Mouse (Mus musculus): Measurements from ENCODE around the gene Cst3. TPM values are rescaled to one million over a fixed set of nuclear protein-coding genes. Genes with fewer than 3 reads are reported as not detected.
A peak's percentile ranks its signal among the peaks of the same experiment; 100 is the strongest.

Gene Cst3
- total RNA-seq, 2 experiments from 2014 or later = 558 to 614 TPM

GRCm38 (mm10) chr2:148857506-148857905 is 18.0 kb downstream of the Cst3 start:
- DNase-seq (ENCODE audit: low spot score in 2 of 2) = no peak

DNA sequence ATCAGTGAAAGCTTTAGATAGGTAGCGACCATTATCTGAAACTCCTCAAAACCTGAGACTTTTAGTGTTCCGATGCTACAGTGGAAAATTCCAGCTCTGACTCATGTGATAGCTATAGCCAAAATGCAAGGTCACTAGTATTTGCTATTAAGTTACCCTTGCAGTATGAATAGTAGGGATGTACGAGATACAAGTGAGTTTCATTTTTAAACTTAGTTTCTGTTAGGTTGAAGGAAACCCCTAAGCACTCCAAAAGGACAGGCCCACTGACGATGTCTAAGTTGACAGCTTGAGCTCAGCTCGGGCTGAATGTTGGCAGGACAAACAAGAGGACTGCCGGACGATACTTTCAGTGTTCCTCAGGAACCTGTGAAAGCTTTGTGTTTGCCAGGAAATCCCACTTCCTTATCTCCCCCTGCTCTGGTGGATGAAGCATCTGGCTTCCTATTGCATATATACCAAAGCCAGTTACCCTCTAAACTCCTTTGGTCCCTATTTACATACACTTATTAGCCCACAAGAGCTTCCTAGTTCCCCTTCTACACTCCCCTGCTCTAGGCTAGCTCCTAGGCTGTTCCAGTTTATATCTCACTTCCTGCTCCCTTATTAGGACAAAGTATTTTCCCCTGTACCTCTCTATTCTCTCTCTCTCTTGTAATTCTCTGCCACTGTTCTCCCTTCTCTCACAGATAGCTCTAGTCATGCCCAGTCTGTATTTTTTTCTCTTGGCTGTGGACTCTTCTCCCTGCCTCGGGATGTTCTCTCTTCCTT is 18.7 kb downstream of the Cst3 start:
- no peak for DNase-seq (ENCODE audit: low spot score in 2 of 2)

- peak; percentile 15 to 66 for DNase-seq (ENCODE audit: low spot score in 2 of 2)
Measured at GRCm38 (mm10) chr2:148851116-148851906, 24.2 kb downstream of the Cst3 start.

- no peak for DNase-seq (ENCODE audit: low spot score in 2 of 2)
Measured at GRCm38 (mm10) chr2:148839224-148839623, 36.3 kb downstream of the Cst3 start.

DNA sequence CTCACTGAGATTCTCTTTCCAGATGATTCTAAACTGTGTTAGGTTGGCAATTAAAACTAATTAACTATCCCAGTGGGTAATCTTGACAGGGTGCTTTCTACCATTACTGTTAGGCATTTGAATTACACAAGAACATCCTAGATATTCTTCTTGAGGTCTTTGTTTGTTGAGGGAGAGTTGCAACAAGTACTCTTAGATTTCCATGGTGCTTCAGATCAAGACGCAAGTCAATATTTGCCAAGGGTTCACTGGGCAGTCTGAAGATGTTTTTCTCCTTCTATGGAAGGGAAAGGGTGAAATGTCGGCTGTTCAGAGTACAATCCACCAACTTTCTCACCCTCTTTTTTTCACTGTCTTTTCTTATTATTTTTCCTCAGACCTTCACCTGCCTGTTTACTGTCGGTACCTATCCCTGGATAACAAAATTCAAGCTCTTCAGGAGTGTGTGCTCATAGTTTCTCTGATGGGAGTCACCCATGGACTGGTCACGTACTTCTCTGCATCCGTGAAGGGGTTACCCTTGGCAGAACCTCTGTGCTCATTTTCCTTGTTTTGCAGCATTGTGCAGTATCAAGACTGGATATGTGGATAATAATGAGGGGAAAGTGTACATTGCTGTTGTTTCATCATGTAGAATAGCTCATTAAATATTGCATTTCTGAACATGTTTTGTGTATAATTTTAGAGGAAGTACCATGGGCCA is 37.3 kb downstream of the Cst3 start:
- DNase-seq (ENCODE audit: low spot score in 2 of 2) = no peak

DNA sequence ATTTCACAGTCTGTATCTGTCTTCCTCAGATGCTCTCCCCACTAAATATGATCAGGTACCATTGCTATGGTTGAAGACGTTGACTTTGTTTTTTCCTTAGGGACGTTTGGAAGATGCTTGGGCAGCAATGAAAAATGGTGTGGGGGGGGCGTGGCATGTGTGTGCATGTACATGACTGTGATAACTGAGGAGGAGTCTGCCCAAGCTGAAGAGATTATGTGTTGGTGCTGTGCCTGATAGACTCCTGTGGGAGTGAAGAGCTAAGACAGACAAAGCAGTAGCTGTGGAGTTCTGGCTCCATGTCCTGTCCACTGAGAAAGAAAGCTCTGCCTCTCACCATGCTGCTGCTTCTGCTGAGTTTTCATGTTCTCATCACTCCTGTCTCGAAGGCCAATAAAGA is 40.6 kb downstream of the Cst3 start, which contains the start of gene Cst9:
Cst9 (plus strand) TSS at position 236 of the 400 bp plus-strand sequence.
- DNase-seq (ENCODE audit: low spot score in 2 of 2) = no peak

GRCm38 (mm10) chr2:148825986-148826385 is 49.5 kb downstream of the Cst3 start:
- no peak for DNase-seq (ENCODE audit: low spot score in 2 of 2)

Other genes with a start within 250 kb of the Cst3 start
- gene Nxt1, start 203.1 kb downstream of the Cst3 start, total RNA-seq (2021) = 10 to 100 TPM; 24.1 to 28.1 TPM
- 10 to 100 TPM; 35.5 to 39.9 TPM for gene Gzf1, start 194.7 kb downstream of the Cst3 start, total RNA-seq (2021)
- gene Napb, start 143.2 kb downstream of the Cst3 start, total RNA-seq (2021) = 10 to 100 TPM; 12.4 to 14.0 TPM
- gene Cstl1, start 125.3 kb downstream of the Cst3 start, total RNA-seq (2021) = under 1 TPM in 1 of 2 experiments, not detected in 1; 0.79 TPM
- gene Cst11, start 104.2 kb downstream of the Cst3 start, total RNA-seq (2021) = not detected
- gene 8030411F24Rik, start 93.7 kb downstream of the Cst3 start, total RNA-seq (2021) = not detected
- gene Cst12, start 86.3 kb downstream of the Cst3 start, total RNA-seq (2021) = under 1 TPM in 1 of 2 experiments, not detected in 1; 0.62 TPM
- gene Cst8, start 76.9 kb downstream of the Cst3 start, total RNA-seq (2021) = 100 to 1,000 TPM; 167 to 183 TPM
- gene Cst13, start 55.6 kb downstream of the Cst3 start, total RNA-seq (2021) = under 1 TPM in 1 of 2 experiments, not detected in 1; 0.42 TPM
- not detected for gene Cst9, start 40.5 kb downstream of the Cst3 start, total RNA-seq (2021)
- gene 9230104L09Rik, start 10.7 kb downstream of the Cst3 start, total RNA-seq (2021) = 1 to 10 TPM; 1.6 to 2.0 TPM
- not detected for gene Gm1330, start 127.6 kb upstream of the Cst3 start, total RNA-seq (2021)
- gene Gm10750, start 141.5 kb upstream of the Cst3 start, total RNA-seq (2021) = not detected